Mouse (Mus musculus): Measurements from ENCODE around the gene Apol10a.
A peak's percentile ranks its signal among the peaks of the same experiment; 100 is the strongest.
"Not testable (repeated sequence)": the region's sequence is repeated elsewhere in the genome, so short reads cannot be mapped to it uniquely, and the experiment has no call there.

The Apol10a gene

DNA sequence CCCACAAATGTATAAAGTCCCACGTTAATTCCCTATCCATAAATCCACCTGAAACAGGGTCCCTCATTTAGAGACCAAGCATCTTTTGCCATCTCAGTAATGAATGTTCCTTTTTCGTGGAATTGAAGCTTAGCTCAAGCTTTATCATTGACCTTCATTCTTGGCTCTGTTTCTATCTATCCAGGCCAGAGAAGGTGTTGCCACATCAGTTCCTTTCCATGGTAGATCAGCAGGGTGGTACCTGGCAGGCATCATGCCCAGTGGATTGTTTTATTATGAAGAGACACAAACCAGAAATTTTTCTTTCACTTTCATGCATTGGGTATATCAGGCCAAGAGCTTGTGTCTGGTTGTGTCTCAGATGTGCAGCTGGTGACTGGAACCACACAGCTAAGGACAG is at the start of gene Apol10a:
Apol10a (plus strand) TSS at position 355 of the 400 bp plus-strand sequence.
- not testable (repeated sequence) for DNase-seq

DNA sequence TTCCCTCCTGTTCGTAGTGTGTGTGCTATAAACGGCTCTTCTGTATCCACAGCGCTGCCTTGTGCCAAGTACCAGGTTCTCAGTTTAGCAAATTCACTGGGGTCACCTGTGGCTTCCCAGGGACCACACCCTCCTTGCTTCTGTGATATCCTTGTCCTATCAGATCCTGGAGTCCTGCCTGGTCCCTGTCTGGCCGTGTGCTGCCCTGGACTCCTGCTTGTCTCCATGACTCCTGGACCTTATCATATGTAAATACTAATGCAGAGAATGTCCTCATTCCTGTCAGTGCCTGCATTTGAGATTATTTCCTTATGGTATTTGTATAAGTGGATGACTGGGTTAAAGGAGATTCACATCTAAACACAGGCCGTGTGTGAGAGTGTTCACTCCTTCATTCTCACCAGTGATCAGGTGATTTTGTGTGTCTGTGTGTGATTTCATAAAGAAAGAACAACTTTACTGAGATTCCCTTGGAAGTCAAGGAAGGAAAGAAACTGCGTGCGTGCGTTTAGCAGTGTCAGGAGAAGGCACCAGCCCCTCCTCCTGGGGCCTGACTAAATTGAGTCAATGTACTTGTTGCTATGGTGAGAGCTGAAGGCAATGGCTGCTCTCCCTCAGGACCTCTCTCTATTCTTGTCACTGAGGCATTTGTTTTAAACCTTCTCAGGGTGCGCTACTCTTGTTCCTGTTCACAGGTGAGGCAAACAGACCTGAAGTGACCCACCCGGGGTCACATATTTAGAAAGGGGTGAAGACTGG is 48.0 kb upstream of the Apol10a start:
- not testable (repeated sequence) for DNase-seq

DNA sequence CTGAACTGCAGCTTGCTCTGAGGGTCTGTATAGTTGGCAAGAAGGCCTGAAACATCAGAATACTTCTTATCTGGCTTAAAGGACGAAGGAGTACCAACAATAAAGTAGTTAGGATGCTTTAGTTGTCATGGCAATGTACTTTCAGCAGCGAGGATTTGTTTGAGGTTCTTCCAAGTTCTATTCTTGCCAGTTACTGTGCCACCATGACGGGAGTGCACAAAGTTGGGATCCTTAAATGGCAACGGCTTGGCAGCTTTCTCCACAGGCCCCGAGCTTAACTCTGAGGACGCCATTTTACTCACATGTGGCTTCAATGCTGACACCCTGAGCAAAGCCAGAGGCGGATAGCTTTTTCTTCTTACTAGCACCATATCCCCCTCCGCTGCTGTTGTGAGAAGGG is 32.1 kb upstream of the Apol10a start:
- DNase-seq = not testable (repeated sequence)

DNA sequence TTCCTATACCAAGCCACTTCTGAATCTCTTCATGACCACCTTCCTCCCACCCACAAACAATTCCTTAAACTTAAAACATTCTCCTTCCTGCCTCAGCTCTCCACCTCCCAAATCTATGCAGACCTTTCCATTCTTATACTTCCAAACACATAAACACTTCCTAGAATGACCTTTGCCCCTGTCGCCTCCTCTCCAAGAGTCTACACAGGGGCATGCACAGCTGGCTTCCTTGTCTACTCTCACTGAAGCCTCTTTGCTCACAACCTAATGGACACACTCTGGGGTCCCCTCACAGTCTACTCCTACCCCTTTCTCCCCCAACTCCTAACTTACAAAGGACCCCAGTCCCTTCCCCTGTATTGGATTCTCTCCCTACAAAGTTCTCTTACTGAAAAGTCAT is 31.2 kb upstream of the Apol10a start:
- DNase-seq = not testable (repeated sequence)

DNA sequence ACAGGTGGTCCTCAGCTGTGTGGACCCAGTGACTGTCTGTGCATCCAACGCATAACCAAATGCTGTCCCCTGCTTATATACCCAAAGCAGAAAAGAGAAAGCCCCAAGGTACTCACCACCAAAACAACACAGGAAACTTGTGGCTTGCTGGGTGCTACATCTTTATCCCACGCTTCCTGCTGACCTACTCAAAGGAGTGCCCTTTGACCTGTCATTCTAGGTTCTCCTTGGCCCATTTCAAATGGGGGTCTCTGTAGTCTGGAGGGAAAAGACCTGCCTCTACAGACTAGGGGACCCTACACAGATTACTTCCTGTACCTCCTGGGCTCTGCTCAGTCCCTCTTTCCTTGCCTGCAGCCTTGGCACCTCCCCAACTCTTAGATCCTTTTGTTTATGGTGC is 29.5 kb upstream of the Apol10a start, which contains the start of gene Apol7b:
Apol7b (minus strand) TSS at position 101 of the 400 bp plus-strand sequence.
- DNase-seq = not testable (repeated sequence)

DNA sequence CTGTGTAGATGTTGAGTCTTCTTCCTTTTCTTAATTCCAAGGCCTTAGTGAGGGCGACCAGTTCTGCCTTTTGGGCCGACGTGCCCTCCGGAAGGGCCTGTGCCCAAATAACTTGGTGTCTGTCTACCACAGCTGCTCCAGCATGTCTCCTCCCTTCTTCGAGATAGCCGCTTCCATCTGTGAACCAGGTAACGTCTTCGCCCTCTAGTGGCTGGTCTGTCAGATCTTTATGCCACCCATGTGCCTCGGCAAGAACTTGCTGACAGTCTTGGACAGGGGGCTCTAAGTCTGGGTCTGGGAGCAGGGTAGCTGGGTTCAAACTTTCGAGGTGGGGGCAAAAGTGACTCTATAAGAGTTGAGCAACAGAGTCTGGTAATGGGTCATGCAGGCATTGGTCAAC is 26.9 kb upstream of the Apol10a start:
- not testable (repeated sequence) for DNase-seq

DNA sequence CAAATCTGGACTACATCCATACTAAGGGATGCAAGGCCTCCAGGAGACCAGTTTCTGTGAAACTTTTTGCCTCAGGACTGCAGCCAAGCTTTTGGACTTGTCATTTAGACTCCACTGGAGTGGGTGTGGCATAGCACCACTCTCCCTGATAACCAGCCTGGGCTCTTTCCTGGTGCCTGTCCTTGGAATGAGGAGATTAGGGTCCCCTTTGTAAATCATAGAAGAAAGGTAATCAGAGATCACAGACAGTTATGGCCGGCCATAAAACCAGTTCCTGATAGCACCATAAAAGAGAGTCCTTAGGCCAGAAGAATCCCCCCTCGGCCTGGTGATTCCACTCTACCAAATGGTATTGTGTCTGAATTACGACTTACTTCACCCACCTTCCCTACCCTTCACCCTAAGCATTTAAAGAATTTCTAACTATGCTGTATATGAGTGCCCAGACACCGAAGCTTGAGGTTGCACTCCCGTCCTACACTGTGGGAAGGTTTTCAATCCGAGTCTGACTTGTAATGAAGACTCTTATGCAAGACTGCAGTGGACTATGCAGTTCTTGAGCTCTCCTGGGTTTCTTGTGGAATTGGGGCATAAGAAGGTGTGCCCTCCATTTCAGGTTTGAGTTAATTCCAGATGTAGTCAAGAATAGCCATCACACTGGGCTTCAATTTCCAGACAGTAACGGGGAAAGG is 2.0 kb upstream of the Apol10a start:
- DNase-seq = not testable (repeated sequence)

DNA sequence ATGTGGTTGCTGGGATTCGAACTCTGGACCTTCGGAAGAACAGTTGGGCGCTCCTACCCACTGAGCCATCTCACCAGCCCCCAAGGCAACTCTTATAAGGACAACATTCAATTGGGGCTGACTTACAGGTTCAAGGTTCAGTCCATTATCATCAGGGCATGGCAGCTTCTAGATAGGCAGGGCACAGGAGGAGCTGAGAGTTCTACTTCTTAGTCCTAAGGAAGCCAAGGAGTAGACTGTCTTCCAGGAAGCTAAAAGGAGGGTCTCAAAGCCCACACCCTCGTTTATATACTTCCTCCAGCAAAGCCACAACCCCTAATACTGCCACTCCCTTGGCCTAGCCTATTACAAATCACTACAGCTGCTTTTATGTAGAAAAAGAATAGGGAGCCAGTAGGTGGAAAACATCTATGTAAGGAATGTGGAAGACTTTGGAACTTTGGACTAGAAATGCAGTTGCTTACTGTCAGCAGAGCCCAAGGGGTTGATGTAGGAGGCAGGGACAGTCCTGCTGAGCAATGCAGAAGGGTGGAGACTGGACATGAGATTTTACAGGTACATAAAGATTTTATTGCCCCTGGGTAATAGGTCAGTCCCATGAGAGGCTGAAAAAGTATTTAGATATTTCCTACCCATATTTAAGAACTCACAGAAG is 5.4 kb downstream of the Apol10a start:
- no peak for DNase-seq

DNA sequence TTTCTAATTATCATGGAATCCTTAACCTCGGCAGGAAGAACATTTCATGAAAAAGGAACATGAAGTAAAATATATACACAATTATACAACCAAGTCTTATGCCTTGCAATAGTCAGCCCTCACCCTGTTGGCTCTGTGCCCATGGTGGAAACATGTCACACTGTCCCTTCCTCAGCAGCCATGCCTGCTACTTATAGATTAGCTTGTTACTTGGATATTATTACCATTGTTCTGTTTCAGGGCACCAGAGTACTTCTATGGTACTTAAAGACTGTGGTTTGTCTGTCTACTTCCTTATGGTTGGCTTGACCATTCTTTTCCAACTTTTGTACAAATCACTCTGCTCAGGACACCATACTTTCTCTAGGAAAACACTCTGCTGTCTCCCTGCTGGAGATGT is 16.3 kb downstream of the Apol10a start:
- not testable (repeated sequence) for DNase-seq

DNA sequence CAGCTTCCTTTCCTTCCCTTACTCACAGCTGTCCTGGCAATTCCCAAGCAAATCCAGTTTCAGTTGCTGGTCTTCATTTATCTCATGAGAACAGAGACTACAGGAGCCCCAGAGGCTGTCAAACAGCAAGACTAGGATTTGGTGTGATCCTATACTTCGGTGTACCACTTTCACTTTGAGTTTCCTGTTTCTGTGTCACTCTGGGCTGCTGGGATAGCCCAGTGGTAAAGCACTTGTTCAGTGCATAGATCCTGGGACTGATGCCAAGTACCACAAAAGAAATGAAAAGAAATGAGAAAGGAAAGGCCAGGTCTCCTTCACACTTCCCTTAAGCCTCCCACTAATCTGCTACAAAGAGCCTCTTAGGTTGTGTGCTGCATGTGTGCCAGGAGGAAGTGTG is 17.8 kb downstream of the Apol10a start:
- DNase-seq = not testable (repeated sequence)

DNA sequence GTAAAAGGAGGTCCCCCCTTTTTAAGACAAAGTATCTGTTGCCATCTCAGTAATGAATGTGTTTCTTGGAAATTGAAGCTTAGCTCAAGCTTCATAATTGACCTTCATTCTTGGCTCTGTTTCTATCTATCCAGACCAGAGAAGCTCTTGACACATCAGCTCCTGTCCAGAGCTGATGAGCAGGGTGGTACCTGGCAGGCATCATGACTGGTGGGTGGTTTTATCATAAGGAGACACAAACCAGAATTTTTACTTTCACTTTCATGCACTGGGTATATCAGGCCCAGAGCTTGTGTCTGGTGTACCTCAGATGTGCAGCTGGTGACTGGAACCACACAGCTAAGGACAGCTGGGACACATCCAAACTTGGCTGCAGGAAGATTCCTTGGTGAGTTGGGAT is 31.1 kb downstream of the Apol10a start, which contains the start of gene Apol11a:
Apol11a (plus strand) TSS at position 306 of the 400 bp plus-strand sequence.
- DNase-seq = not testable (repeated sequence)

DNA sequence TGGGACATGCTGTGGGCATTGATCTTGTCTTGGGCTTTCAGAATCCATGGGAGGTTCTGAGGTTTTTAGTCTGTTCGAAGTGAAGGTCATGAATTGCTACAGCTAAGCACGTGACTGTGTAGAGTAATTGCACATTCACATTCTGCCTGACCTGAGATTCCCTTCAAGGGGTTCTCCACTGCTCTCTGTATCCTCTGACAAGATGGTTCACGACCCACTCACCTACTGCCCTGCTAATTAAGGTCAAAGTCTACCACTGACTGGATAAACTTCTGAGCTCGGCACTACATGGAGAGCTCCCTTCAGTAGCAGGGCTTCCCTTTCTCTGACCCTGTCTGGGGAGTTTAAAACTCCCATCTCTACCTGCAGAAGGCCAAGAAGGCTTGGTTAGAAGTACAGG is 43.7 kb downstream of the Apol10a start:
- not testable (repeated sequence) for DNase-seq

DNA sequence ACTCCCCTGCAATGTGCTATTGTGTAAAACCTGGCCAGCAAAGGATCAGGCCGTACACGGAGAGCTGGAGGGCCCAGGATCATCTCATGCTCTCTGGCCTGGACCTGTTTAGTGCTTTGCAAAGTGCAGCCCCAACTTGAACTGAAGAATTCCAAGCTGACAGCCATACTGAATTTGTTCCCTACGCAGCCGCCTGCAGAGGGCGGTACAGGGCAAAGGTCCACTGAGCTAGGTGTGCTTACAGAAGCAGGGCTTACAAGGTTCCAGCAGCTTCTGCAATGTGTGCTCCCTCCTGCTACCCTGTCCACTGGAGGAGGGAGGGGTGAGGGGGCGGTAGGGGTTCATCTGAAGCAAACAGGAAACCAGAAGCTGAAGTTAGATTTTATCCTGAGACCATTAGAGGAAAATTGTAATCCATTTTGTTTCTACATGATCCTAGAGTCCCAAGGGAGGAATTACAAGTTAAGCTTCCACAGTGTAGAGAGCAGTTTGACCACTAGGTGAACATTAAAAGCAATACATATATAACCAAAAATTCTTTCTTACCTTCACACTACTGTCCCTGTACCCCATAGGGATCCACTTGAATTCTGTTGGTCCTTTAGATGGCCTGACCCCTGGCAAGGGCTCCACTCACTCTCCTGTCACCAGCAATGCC is 46.5 kb downstream of the Apol10a start:
- peak; percentile 5 for DNase-seq

DNA sequence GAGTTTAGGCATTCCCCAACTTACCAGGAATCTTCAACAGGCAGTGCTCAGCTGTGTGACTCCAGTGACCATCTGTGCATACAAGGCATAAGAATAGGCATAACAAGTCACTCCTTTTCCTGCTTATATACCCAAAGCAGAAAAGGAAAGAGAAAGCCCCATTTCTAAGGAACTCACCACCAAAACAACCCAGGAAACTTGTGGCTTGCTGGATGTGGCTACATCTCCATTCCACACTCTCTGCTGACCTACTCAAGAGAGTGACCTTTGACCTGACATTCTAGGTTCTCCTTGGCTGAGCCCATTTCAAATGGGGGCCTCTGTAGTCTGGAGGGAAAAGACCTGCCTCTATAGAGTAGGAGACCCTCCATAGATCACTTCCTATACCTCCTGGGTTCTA is 56.4 kb downstream of the Apol10a start, which contains the start of gene Apol7c:
Apol7c (minus strand) TSS at position 101 of the 400 bp plus-strand sequence.
- no peak for DNase-seq

DNA sequence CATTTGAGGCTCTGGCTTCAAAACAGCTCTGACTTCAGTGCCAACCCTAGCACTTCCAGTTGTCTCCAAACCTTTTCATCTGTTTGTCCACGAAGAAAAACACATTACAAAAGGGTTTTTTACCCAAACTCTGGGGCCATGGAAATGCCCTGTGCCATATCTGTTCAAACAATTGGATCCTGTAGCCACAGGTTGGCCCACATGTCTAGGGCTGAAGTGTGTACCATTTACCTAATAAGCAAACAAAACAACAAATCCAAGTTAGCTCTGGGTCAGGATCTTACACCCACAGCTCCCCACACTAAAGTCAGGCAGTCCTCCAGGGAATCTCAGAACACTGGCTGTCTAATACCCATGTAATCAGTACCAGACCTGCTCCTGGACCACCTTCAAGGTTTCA is 62.4 kb downstream of the Apol10a start:
- DNase-seq = not testable (repeated sequence)
